Mouse (Mus musculus): ENCODE measurements at regions not wholly inside any gene's neighbourhood (a gene's known extent, or its start where the extent isn't known, plus 50 kb on each side); places are given as distances from the start of the nearest gene placed in this dataset.

- no peak for ATAC-seq (ENCODE audit: insufficient number of reproducible peaks, low FRiP score, low TSS enrichment, low read depth)
- no peak overlapping the region for H3K4me3 ChIP-seq (ENCODE audit: low read depth, low read length)
- H3K27ac ChIP-seq (replicated peaks; ENCODE audit: low read depth, low read length): no peak overlapping the region
Measured at GRCm38 (mm10) chr8:8984829-8985251, 294.5 kb upstream of the Arglu1 start.

GRCm38 (mm10) chr8:8984159-8984828 is 294.0 kb upstream of the Arglu1 start:
- WGBS: 21% methylated on average over 13 of the region's 13 CpGs
- Histone ChIP-seq H3K9ac (ENCODE audit: low read length) (no peak overlapping the region), H3K27ac (replicated peaks; ENCODE audit: low read depth, low read length) (no peak overlapping the region), H3K27me3 (ENCODE audit: control insufficient read depth, insufficient read depth, low read length) (no peaks in the 10 kb centered on the region), H3K9me3 (ENCODE audit: control insufficient read depth, low read length) (no peaks in the 10 kb centered on the region), H3K4me3 (ENCODE audit: low read depth, low read length) (no peak overlapping the region), H3K4me2 (ENCODE audit: low read depth, severe bottlenecking) (no peak overlapping the region), H3K36me3 (ENCODE audit: control insufficient read depth, insufficient read depth, low read length) (no peaks in the 10 kb centered on the region), H3K4me1 (ENCODE audit: control insufficient read depth, insufficient read depth, low read length) (no peaks in the 10 kb centered on the region)
- no peak for DNase-seq (ENCODE audit: low spot score)
- ATAC-seq (ENCODE audit: insufficient number of reproducible peaks, low FRiP score, low TSS enrichment, low read depth): no peak

More at GRCm38 (mm10) chr8:8984829-8985251, 294.5 kb upstream of the Arglu1 start:
- Histone ChIP-seq H3K4me2 (ENCODE audit: low read depth, severe bottlenecking) (no peak overlapping the region), H3K27me3 (ENCODE audit: control insufficient read depth, insufficient read depth, low read length) (no peaks in the 10 kb centered on the region), H3K4me1 (ENCODE audit: control insufficient read depth, insufficient read depth, low read length) (no peaks in the 10 kb centered on the region), H3K36me3 (ENCODE audit: control insufficient read depth, insufficient read depth, low read length) (no peaks in the 10 kb centered on the region), H3K9me3 (ENCODE audit: control insufficient read depth, low read length) (no peaks in the 10 kb centered on the region), H3K9ac (ENCODE audit: low read length) (no peak overlapping the region)
- 34% methylated on average over 11 of the region's 11 CpGs for WGBS
- DNase-seq (ENCODE audit: low spot score): no peak

- H3K27me3 ChIP-seq (ENCODE audit: control insufficient read depth, insufficient read depth, low read length): no peaks in the 10 kb centered on the region
- no peaks in the 10 kb centered on the region for H3K36me3 ChIP-seq (ENCODE audit: control insufficient read depth, insufficient read depth, low read length)
- no peaks in the 10 kb centered on the region for H3K4me1 ChIP-seq (ENCODE audit: control insufficient read depth, insufficient read depth, low read length)
- no peak overlapping the region for H3K27ac ChIP-seq (replicated peaks; ENCODE audit: low read depth, low read length)
- H3K9ac ChIP-seq (ENCODE audit: low read length): no peak overlapping the region
- no peaks in the 10 kb centered on the region for H3K9me3 ChIP-seq (ENCODE audit: control insufficient read depth, low read length)
- WGBS: 63% methylated on average over 5 of the region's 5 CpGs
- DNase-seq (ENCODE audit: low spot score) (no peak), ATAC-seq (ENCODE audit: insufficient number of reproducible peaks, low FRiP score, low TSS enrichment, low read depth) (no peak)
- no peak overlapping the region for H3K4me3 ChIP-seq (ENCODE audit: low read depth, low read length)
- no peak overlapping the region for H3K4me2 ChIP-seq (ENCODE audit: low read depth, severe bottlenecking)
Measured at GRCm38 (mm10) chr8:8983133-8983661, 292.9 kb upstream of the Arglu1 start.

GRCm38 (mm10) chr8:8978969-8979368 is 288.6 kb upstream of the Arglu1 start:
- Histone ChIP-seq H3K36me3 (ENCODE audit: control insufficient read depth, insufficient read depth, low read length) (no peaks in the 10 kb centered on the region), H3K9ac (ENCODE audit: low read length) (no peak overlapping the region), H3K4me1 (ENCODE audit: control insufficient read depth, insufficient read depth, low read length) (no peaks in the 10 kb centered on the region), H3K27me3 (ENCODE audit: control insufficient read depth, insufficient read depth, low read length) (no peaks in the 10 kb centered on the region), H3K4me3 (ENCODE audit: low read depth, low read length) (no peak overlapping the region), H3K4me2 (ENCODE audit: low read depth, severe bottlenecking) (no peak overlapping the region), H3K27ac (replicated peaks; ENCODE audit: low read depth, low read length) (no peak overlapping the region), H3K9me3 (ENCODE audit: control insufficient read depth, low read length) (no peaks in the 10 kb centered on the region)
- 90% methylated on average over 1 of the region's 1 CpGs for WGBS
- ATAC-seq (ENCODE audit: insufficient number of reproducible peaks, low FRiP score, low TSS enrichment, low read depth): no peak
- DNase-seq (ENCODE audit: low spot score): no peak

- Histone ChIP-seq H3K36me3 (ENCODE audit: control insufficient read depth, insufficient read depth, low read length) (no peaks in the 10 kb centered on the region), H3K9ac (ENCODE audit: low read length) (no peak overlapping the region), H3K27ac (replicated peaks; ENCODE audit: low read depth, low read length) (no peak overlapping the region), H3K27me3 (ENCODE audit: control insufficient read depth, insufficient read depth, low read length) (no peaks in the 10 kb centered on the region), H3K9me3 (ENCODE audit: control insufficient read depth, low read length) (no peaks in the 10 kb centered on the region), H3K4me2 (ENCODE audit: low read depth, severe bottlenecking) (no peak overlapping the region), H3K4me3 (ENCODE audit: low read depth, low read length) (no peak overlapping the region), H3K4me1 (ENCODE audit: control insufficient read depth, insufficient read depth, low read length) (no peaks in the 10 kb centered on the region)
- DNase-seq (ENCODE audit: low spot score) (no peak), ATAC-seq (ENCODE audit: insufficient number of reproducible peaks, low FRiP score, low TSS enrichment, low read depth) (no peak)
- 81% methylated on average over 6 of the region's 6 CpGs for WGBS
Measured at GRCm38 (mm10) chr8:8973769-8974168, 283.4 kb upstream of the Arglu1 start.

GRCm38 (mm10) chr8:8973334-8973733 is 283.0 kb upstream of the Arglu1 start:
- ATAC-seq (ENCODE audit: insufficient number of reproducible peaks, low FRiP score, low TSS enrichment, low read depth): no peak
- no peak overlapping the region for H3K9ac ChIP-seq (ENCODE audit: low read length)
- H3K4me2 ChIP-seq (ENCODE audit: low read depth, severe bottlenecking): no peak overlapping the region
- H3K4me1 ChIP-seq (ENCODE audit: control insufficient read depth, insufficient read depth, low read length): no peaks in the 10 kb centered on the region
- no peaks in the 10 kb centered on the region for H3K27me3 ChIP-seq (ENCODE audit: control insufficient read depth, insufficient read depth, low read length)
- H3K36me3 ChIP-seq (ENCODE audit: control insufficient read depth, insufficient read depth, low read length): no peaks in the 10 kb centered on the region
- DNase-seq (ENCODE audit: low spot score): no peak
- H3K9me3 ChIP-seq (ENCODE audit: control insufficient read depth, low read length): no peaks in the 10 kb centered on the region
- no peak overlapping the region for H3K27ac ChIP-seq (replicated peaks; ENCODE audit: low read depth, low read length)
- no peak overlapping the region for H3K4me3 ChIP-seq (ENCODE audit: low read depth, low read length)
- WGBS: 87% methylated on average over 6 of the region's 6 CpGs

- no peak overlapping the region for H3K27ac ChIP-seq (replicated peaks; ENCODE audit: low read depth, low read length)
- no peaks in the 10 kb centered on the region for H3K36me3 ChIP-seq (ENCODE audit: control insufficient read depth, insufficient read depth, low read length)
- ATAC-seq (ENCODE audit: insufficient number of reproducible peaks, low FRiP score, low TSS enrichment, low read depth): no peak
- no peaks in the 10 kb centered on the region for H3K4me1 ChIP-seq (ENCODE audit: control insufficient read depth, insufficient read depth, low read length)
- H3K9me3 ChIP-seq (ENCODE audit: control insufficient read depth, low read length): no peaks in the 10 kb centered on the region
- DNase-seq (ENCODE audit: low spot score): no peak
- no peaks in the 10 kb centered on the region for H3K27me3 ChIP-seq (ENCODE audit: control insufficient read depth, insufficient read depth, low read length)
- WGBS: 91% methylated on average over 5 of the region's 5 CpGs
- H3K4me3 ChIP-seq (ENCODE audit: low read depth, low read length): no peak overlapping the region
- H3K9ac ChIP-seq (ENCODE audit: low read length): no peak overlapping the region
- no peak overlapping the region for H3K4me2 ChIP-seq (ENCODE audit: low read depth, severe bottlenecking)
Measured at GRCm38 (mm10) chr8:8970776-8971175, 280.5 kb upstream of the Arglu1 start.

GRCm38 (mm10) chr8:8970346-8970745 is 280.0 kb upstream of the Arglu1 start:
- H3K9ac ChIP-seq (ENCODE audit: low read length): no peak overlapping the region
- no peaks in the 10 kb centered on the region for H3K27me3 ChIP-seq (ENCODE audit: control insufficient read depth, insufficient read depth, low read length)
- no peaks in the 10 kb centered on the region for H3K4me1 ChIP-seq (ENCODE audit: control insufficient read depth, insufficient read depth, low read length)
- no peak overlapping the region for H3K4me3 ChIP-seq (ENCODE audit: low read depth, low read length)
- no peak overlapping the region for H3K4me2 ChIP-seq (ENCODE audit: low read depth, severe bottlenecking)
- no peak for DNase-seq (ENCODE audit: low spot score)
- no peak for ATAC-seq (ENCODE audit: insufficient number of reproducible peaks, low FRiP score, low TSS enrichment, low read depth)
- H3K27ac ChIP-seq (replicated peaks; ENCODE audit: low read depth, low read length): no peak overlapping the region
- H3K36me3 ChIP-seq (ENCODE audit: control insufficient read depth, insufficient read depth, low read length): no peaks in the 10 kb centered on the region
- WGBS: 90% methylated on average over 5 of the region's 5 CpGs
- H3K9me3 ChIP-seq (ENCODE audit: control insufficient read depth, low read length): no peaks in the 10 kb centered on the region
